Mouse (Mus musculus) lung, postnatal 0 days (tissue): Measurements from ENCODE around the gene Pld4. TPM values are rescaled to one million over a fixed set of nuclear protein-coding genes. Genes with fewer than 3 reads are reported as not detected.
A peak's percentile ranks its signal among the peaks of the same experiment; 100 is the strongest.

Experiments
- ATAC-seq: fragments of 200-750 bp; cut with Nextera tagmentation; 2 replicates; pipeline ENCODE4 v1.8.0; 2017; ENCODE audit warnings: moderate library complexity
- DNase-seq: peaks from one replicate; pipeline ENCODE4 v3.0.0-alpha.2; 2016; ENCODE audit warnings: low spot score
- H3K27ac ChIP-seq: fragments of 300-500 bp; sonication (generic); 2 replicates; pipeline ENCODE4 v1.5.1; 2014; ENCODE audit warnings: antibody characterized with exemption, mild to moderate bottlenecking, low read length, mixed read lengths
- H3K27me3 ChIP-seq: fragments of 300-500 bp; sonication (generic); replicated peaks from 2 replicates; pipeline ENCODE4 v1.6.1; 2014; ENCODE audit warnings: low read length, mixed read lengths; ENCODE audit not compliant: insufficient read depth
- H3K36me3 ChIP-seq: fragments of 300-500 bp; sonication (generic); 2 replicates; pipeline ENCODE4 v1.6.1; 2014; ENCODE audit warnings: low read length, mixed read lengths; ENCODE audit not compliant: insufficient read depth
- H3K4me1 ChIP-seq: fragments of 300-500 bp; sonication (generic); 2 replicates; pipeline ENCODE4 v1.6.1; 2014; ENCODE audit warnings: antibody characterized with exemption, low read depth, low read length, mixed read lengths; ENCODE audit not compliant: insufficient read depth
- H3K4me2 ChIP-seq: fragments of 300-500 bp; sonication (generic); replicated peaks from 2 replicates; pipeline ENCODE4 v1.6.1; 2014; ENCODE audit warnings: low read depth, mild to moderate bottlenecking, low read length, moderate library complexity, mixed read lengths
- H3K4me3 ChIP-seq: fragments of 300-500 bp; sonication (generic); 2 replicates; pipeline ENCODE4 v1.5.1; 2014; ENCODE audit warnings: low read depth, low read length
- H3K9ac ChIP-seq: fragments of 300-500 bp; sonication (generic); replicated peaks from 2 replicates; pipeline ENCODE4 v1.6.1; 2014; ENCODE audit warnings: low read depth, mild to moderate bottlenecking
- H3K9me3 ChIP-seq: fragments of 300-500 bp; sonication (generic); 2 replicates; pipeline ENCODE4 v1.6.1; 2016; ENCODE audit warnings: low read length, mixed read lengths
- CTCF ChIP-seq: IDR thresholded peaks from 2 replicates; pipeline ENCODE4 v1.5.1; 2016; ENCODE audit warnings: antibody characterized with exemption, mild to moderate bottlenecking
- EP300 ChIP-seq: IDR thresholded peaks from 2 replicates; pipeline ENCODE4 v1.6.1; 2016; ENCODE audit warnings: antibody characterized with exemption, mild to moderate bottlenecking, control low read depth
- WGBS: fragments of 180-500 bp; shearing (Covaris S2); extraction: QIAGEN DNeasy Blood & Tissue Kit; methylation state at CpG from one replicate; pipeline ENCODE4 v1.1.7; 2014; 5-methylcytosine and 5-hydroxymethylcytosine counted together
- polyA plus RNA-seq: library from polyadenylated mRNA; unstranded; fragments of >200 nt; fragmentation: Nextera tagmentation; extraction: Ambion mirVana; gene quantifications from 2 replicates; pipeline ENCODE4 v1.2.1, GENCODE M21; 2015

Gene Pld4
- polyA plus RNA-seq, 1 experiment from 2014 or later: 23.8 TPM

DNA sequence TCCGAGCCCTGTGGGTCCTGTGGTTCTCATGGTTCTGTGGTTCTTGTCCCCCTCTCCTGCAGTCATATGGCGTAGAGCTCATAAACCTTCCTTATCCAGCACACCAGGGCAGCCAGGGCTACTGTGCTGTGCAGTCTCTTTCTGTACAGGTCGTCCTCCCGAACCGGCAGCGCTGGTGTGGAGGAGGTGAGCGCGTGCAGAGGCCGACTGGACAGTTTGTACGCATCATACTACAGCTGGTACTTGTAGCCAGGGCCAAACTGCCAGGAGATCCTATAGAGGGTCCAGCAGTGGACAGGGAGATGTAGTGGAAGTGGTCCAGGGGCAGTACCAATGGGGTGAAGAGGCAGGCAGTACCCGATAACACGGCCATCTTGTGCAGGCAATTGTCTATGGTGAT is 9.5 kb upstream of the Pld4 start:
- no peaks in the 10 kb centered on the region for H3K27me3 ChIP-seq
- 77% methylated on average over 12 of the region's 12 CpGs for WGBS
- DNase-seq (no peak), ATAC-seq (no peak)
- no peak overlapping the region for H3K9ac ChIP-seq
- H3K4me1 ChIP-seq: no peaks in the 10 kb centered on the region
- H3K9me3 ChIP-seq: no peaks in the 10 kb centered on the region
- TF ChIP-seq EP300 (no peak), CTCF (no peak)
- no peaks in the 10 kb centered on the region for H3K36me3 ChIP-seq
- no peak overlapping the region for H3K4me2 ChIP-seq
- H3K4me3 ChIP-seq: no peak overlapping the region
- no peak overlapping the region for H3K27ac ChIP-seq

- H3K9ac ChIP-seq: no peak overlapping the region
- no peak overlapping the region for H3K4me3 ChIP-seq
- H3K27me3 ChIP-seq: no peaks in the 10 kb centered on the region
- 44% methylated on average over 2 of the region's 2 CpGs for WGBS
- no peaks in the 10 kb centered on the region for H3K36me3 ChIP-seq
- TF ChIP-seq CTCF (no peak), EP300 (no peak)
- no peak for ATAC-seq
- no peaks in the 10 kb centered on the region for H3K4me1 ChIP-seq
- no peaks in the 10 kb centered on the region for H3K9me3 ChIP-seq
- H3K27ac ChIP-seq: no peak overlapping the region
- DNase-seq: no peak
- no peak overlapping the region for H3K4me2 ChIP-seq
Measured at GRCm38 (mm10) chr12:112752399-112752798, 8.1 kb upstream of the Pld4 start.

DNA sequence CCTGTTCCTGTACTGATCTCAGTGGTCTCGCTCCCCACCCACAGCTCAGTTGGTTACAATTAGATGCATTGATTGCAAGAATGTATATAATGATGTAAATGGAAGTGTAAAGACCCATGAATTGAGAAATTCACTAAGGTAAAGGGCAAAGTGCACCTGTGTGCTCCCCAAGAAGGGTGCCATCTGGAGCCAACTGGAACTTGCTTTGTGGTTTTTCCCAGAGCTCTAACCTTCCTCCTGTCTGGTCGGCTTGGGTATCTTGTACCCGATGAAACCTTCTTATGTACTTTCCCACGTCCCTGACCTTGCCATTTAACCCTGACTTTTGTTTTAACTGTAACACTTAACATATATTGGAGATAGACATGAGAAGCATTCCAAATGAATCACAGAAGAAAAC is 4.6 kb upstream of the Pld4 start:
- no peaks in the 10 kb centered on the region for H3K9me3 ChIP-seq
- WGBS: 52% methylated on average over 4 of the region's 4 CpGs
- no peaks in the 10 kb centered on the region for H3K36me3 ChIP-seq
- TF ChIP-seq EP300: no peak
- no peak for TF ChIP-seq CTCF
- no peaks in the 10 kb centered on the region for H3K27me3 ChIP-seq
- no peak overlapping the region for H3K4me3 ChIP-seq
- H3K9ac ChIP-seq: no peak overlapping the region
- no peak for ATAC-seq
- H3K4me2 ChIP-seq: no peak overlapping the region
- no peak overlapping the region for H3K27ac ChIP-seq
- no peaks in the 10 kb centered on the region for H3K4me1 ChIP-seq
- no peak for DNase-seq

- TF ChIP-seq CTCF (no peak), EP300 (no peak)
- no peak overlapping the region for H3K27ac ChIP-seq
- WGBS: 79% methylated on average over 5 of the region's 5 CpGs
Measured at GRCm38 (mm10) chr12:112757896-112758295, 2.6 kb upstream of the Pld4 start.

DNA sequence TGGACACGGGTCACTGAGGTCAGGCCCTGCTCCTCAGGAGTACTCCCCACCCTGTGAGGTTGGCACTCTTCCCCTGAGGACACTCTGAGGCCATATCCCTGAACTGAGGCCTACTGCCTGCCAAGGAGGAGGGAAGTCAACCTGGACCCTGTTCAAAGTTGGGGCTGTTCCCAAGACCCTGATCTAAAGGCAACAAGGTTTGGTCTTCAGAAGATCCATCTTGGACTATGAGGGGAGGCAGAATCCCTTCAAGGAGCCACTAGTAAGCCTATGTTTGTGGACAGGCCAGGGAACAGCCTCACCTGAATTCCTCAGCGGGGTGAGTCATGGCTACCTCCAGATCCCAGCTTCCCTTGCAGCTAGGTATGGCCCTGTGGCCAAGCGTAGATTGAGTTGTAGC is 984 bp upstream of the Pld4 start:
- no peak overlapping the region for H3K27ac ChIP-seq
- DNase-seq: no peak
- no peaks in the 10 kb centered on the region for H3K27me3 ChIP-seq
- H3K9ac ChIP-seq: no peak overlapping the region
- H3K9me3 ChIP-seq: no peaks in the 10 kb centered on the region
- H3K4me3 ChIP-seq: no peak overlapping the region
- H3K36me3 ChIP-seq: no peaks in the 10 kb centered on the region
- TF ChIP-seq EP300: no peak
- no peak for TF ChIP-seq CTCF
- 76% methylated on average over 3 of the region's 3 CpGs for WGBS
- no peak overlapping the region for H3K4me2 ChIP-seq
- no peak for ATAC-seq
- H3K4me1 ChIP-seq: no peaks in the 10 kb centered on the region

More at GRCm38 (mm10) chr12:112757896-112758295, 2.6 kb upstream of the Pld4 start:
- Histone ChIP-seq H3K4me2 (no peak overlapping the region), H3K4me1 (no peaks in the 10 kb centered on the region), H3K9me3 (no peaks in the 10 kb centered on the region), H3K9ac (no peak overlapping the region), H3K36me3 (no peaks in the 10 kb centered on the region), H3K4me3 (no peak overlapping the region), H3K27me3 (no peaks in the 10 kb centered on the region)
- no peak for ATAC-seq
- no peak for DNase-seq

- Histone ChIP-seq H3K4me1 (no peaks in the 10 kb centered on the region), H3K27me3 (no peaks in the 10 kb centered on the region), H3K9me3 (no peaks in the 10 kb centered on the region), H3K36me3 (no peaks in the 10 kb centered on the region), H3K27ac (no peak overlapping the region), H3K9ac (no peak overlapping the region), H3K4me3 (no peak overlapping the region), H3K4me2 (no peak overlapping the region)
- 79% methylated on average over 4 of the region's 4 CpGs for WGBS
- TF ChIP-seq EP300: no peak
- TF ChIP-seq CTCF: no peak
- DNase-seq (no peak), ATAC-seq (no peak)
Measured at GRCm38 (mm10) chr12:112761411-112761810, 956 bp downstream of the Pld4 start.

GRCm38 (mm10) chr12:112762018-112762417 is 1.6 kb downstream of the Pld4 start:
- no peak overlapping the region for H3K9ac ChIP-seq
- H3K36me3 ChIP-seq: no peaks in the 10 kb centered on the region
- H3K27me3 ChIP-seq: no peaks in the 10 kb centered on the region
- no peak overlapping the region for H3K4me3 ChIP-seq
- no peaks in the 10 kb centered on the region for H3K4me1 ChIP-seq
- DNase-seq: peak; percentile 4
- no peaks in the 10 kb centered on the region for H3K9me3 ChIP-seq
- no peak for TF ChIP-seq CTCF
- TF ChIP-seq EP300: no peak
- H3K4me2 ChIP-seq: no peak overlapping the region
- 85% methylated on average over 3 of the region's 3 CpGs for WGBS
- no peak; the same call in 1 of the 2 replicates for ATAC-seq
- H3K27ac ChIP-seq: no peak overlapping the region
